Mouse (Mus musculus): ENCODE results near the gene Hipk3.

GRCm38 (mm10) chr2:104472056-104472455 lies 22.2 kb downstream of the Hipk3 start:
- TF ChIP-seq CTCF (IDR thresholded peaks at IDR 0.05; ENCODE audit: control insufficient read depth, insufficient read depth, insufficient replicate concordance, low read depth, low read length) (no peak), POLR2A (IDR thresholded peaks at IDR 0.05; ENCODE audit: control insufficient read depth, low read depth, low read length) (no peak)
